ENCODE assay signal across 24 mouse cellular contexts in the genomic region with DNA sequence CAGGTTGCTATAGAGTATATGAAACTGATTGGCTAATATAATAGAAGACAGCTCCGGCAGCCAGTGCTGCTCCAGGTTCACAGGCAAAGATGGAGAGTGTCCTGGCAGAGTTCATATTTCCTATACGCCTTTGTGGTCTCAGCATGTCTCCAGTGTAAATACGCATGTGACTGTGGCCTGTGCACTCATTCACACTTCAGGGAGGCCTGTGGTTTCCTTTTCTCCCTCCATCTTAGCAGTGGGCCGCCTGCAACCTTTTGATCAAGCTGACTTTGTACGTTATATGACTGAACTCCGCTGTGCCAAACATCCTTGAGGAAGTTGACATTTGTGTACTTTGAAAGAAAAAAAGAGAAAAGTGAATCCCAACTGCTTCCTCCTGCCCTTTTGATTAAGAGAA.
DNase-seq lines count a peak whose midpoint lies in the region; ATAC-seq and TF ChIP-seq lines count a peak whose summit lies in the region.
"Had no signal": no experiment of that assay in that cellular context is flagged by ENCODE, and none has a peak within 500 bp of the region (broad histone marks: within the 10 kb centered on the region; RNA-seq: fewer than 3 reads in every experiment).

No protein-coding gene starts in this region.

- TF ChIP-seq POLR2A in thymus, adult 2 months (IDR thresholded peaks at IDR 0.05; ENCODE audit: control insufficient read depth, extremely low read depth, insufficient read depth, low read length, poor library complexity): no peak

- H3K36me3 ChIP-seq in thymus, adult 2 months (ENCODE audit: control insufficient read depth, insufficient read depth, low read length): no peaks in the 10 kb centered on the region
- H3K36me3 ChIP-seq: embryonic facial prominence, embryonic 13.5 days; heart, embryonic 10.5 days; hindbrain, embryonic 10.5 days; liver, embryonic 13.5 days had no signal

- H3K4me1 ChIP-seq in thymus, adult 2 months (replicated peaks; ENCODE audit: control insufficient read depth, insufficient read depth, low read length): no peaks in the 10 kb centered on the region; the same call in 1 of the 2 replicates
- H3K4me1 ChIP-seq: embryonic facial prominence, embryonic 13.5 days; forebrain, embryonic 13.5 days; hindbrain, embryonic 10.5 days; liver, embryonic 13.5 days had no signal

- no peak for TF ChIP-seq CTCF in thymus, adult 2 months (IDR thresholded peaks at IDR 0.05; ENCODE audit: borderline replicate concordance, control insufficient read depth, extremely low read depth, insufficient read depth, low read length, poor library complexity)

- peak; percentile 7 for DNase-seq in CD4-positive, CD25-positive, alpha-beta regulatory T cell, adult 2 months (ENCODE audit: low read depth, low spot score)
- DNase-seq in thymus, postnatal 14 days: peak; percentile 23
- DNase-seq in thymus, adult 2 months: no peak
- DNase-seq in urinary bladder, postnatal 36 days (ENCODE audit: low spot score in 2 of 2): no peak
- DNase-seq in cerebellum, postnatal 25 days: no peak
- no peak for DNase-seq in layer of hippocampus, adult 9-10 months (ENCODE audit: low spot score)
- DNase-seq: adrenal gland, adult 8-10 months; cerebellum, adult 18-20 months; kidney, adult 11 months; kidney, postnatal 4 days; liver, embryonic 13.5 days; lung, adult 2 months; lung, postnatal 14 days had no signal

- no peak overlapping the region for H3K4me3 ChIP-seq in thymus, adult 2 months (ENCODE audit: control insufficient read depth, insufficient read depth, low read length)
- H3K4me3 ChIP-seq: embryonic facial prominence, embryonic 13.5 days; erythroblast, embryonic 14.5 days; forebrain, embryonic 13.5 days; heart, embryonic 10.5 days; hindbrain, embryonic 10.5 days; left cerebral cortex, adult 2 months; liver, embryonic 13.5 days had no signal

- H3K27me3 ChIP-seq in thymus, adult 2 months (ENCODE audit: control insufficient read depth, insufficient read depth, low read length): no peaks in the 10 kb centered on the region
- H3K27me3 ChIP-seq: embryonic facial prominence, embryonic 13.5 days; forebrain, embryonic 13.5 days; liver, embryonic 13.5 days had no signal

- no peak for ATAC-seq in CD4-positive, CD25-positive, alpha-beta regulatory T cell, adult 4 months
- ATAC-seq in monocyte, adult 5-6 weeks (replicated peaks; ENCODE audit: insufficient number of reproducible peaks, low FRiP score, low TSS enrichment, poor library complexity, severe bottlenecking): peak; percentile 67
- ATAC-seq: activated CD4-positive, CD25-positive, alpha-beta regulatory T cell, adult 4 months; forebrain, embryonic 13.5 days; hindbrain, embryonic 16.5 days had no signal

- WGBS in thymus, adult 2 months: 10% methylated on average over 6 of the region's 6 CpGs

- no peak overlapping the region for H3K27ac ChIP-seq in thymus, adult 2 months (ENCODE audit: control insufficient read depth, insufficient read depth, low read length)
- H3K27ac ChIP-seq: embryonic facial prominence, embryonic 13.5 days; forebrain, embryonic 13.5 days; heart, embryonic 10.5 days; hindbrain, embryonic 10.5 days; left cerebral cortex, adult 2 months; liver, embryonic 13.5 days; stomach, postnatal 0 days had no signal

Comparison
In these comparisons a context has a peak if more than half of its experiments do, and no peak if none do; other contexts are left out.
1. DNase-seq: peak in CD4-positive, CD25-positive, alpha-beta regulatory T cell, adult 2 months (single experiment) and thymus, postnatal 14 days (single experiment); none in thymus, adult 2 months (single experiment), urinary bladder, postnatal 36 days (0 of 2), cerebellum, postnatal 25 days (0 of 2) and layer of hippocampus, adult 9-10 months (single experiment).